Mouse (Mus musculus) bone marrow macrophage, adult 2 months (primary cell): ENCODE results near the gene Als2. TPM values are rescaled to one million over a fixed set of nuclear protein-coding genes. Genes with fewer than 3 reads are reported as not detected.
A peak's percentile ranks its signal among the peaks of the same experiment; 100 is the strongest.

ENCODE experiments used
- H3K27ac ChIP-seq: 2 replicates; pipeline ENCODE4 v1.5.1; 2012; ENCODE audit warnings: low read depth, low read length; ENCODE audit not compliant: insufficient read depth
- H3K4me1 ChIP-seq: 2 replicates; pipeline ENCODE4 v1.6.1; 2012; ENCODE audit warnings: low read length; ENCODE audit not compliant: control insufficient read depth, insufficient read depth
- H3K4me3 ChIP-seq: 2 replicates; pipeline ENCODE4 v1.5.1; 2012; ENCODE audit warnings: mild to moderate bottlenecking, low read length, moderate library complexity; ENCODE audit not compliant: insufficient read depth
- CTCF ChIP-seq: IDR thresholded peaks from 2 replicates; pipeline ENCODE4 v1.5.1; 2012; ENCODE audit warnings: low read depth, mild to moderate bottlenecking, low read length, moderate library complexity
- POLR2A ChIP-seq: IDR thresholded peaks from 2 replicates; pipeline ENCODE4 v1.6.1; 2012; ENCODE audit warnings: mild to moderate bottlenecking, low read depth, low read length, borderline replicate concordance
- polyA plus RNA-seq: library from polyadenylated mRNA; stranded (reverse); fragments of >200 nt; gene quantifications from 2 replicates; pipeline ENCODE4 v1.2.4, GENCODE M21; 2012; ENCODE audit not compliant: missing spikeins, insufficient read depth, insufficient read length

Als2 gene
- polyA plus RNA-seq, 1 experiment, result 10.1 TPM

- Histone ChIP-seq H3K27ac (no peak overlapping the region), H3K4me3 (no peak overlapping the region), H3K4me1 (peaks cover 11% of the 10 kb centered on the region)
- no peak for TF ChIP-seq CTCF
- no peak for TF ChIP-seq POLR2A
Observed at GRCm38 (mm10) chr1:59253301-59253909, 16.4 kb upstream of the Als2 start.

GRCm38 (mm10) chr1:59252762-59253161 is 15.7 kb upstream of the Als2 start:
- Histone ChIP-seq H3K4me3 (no peak overlapping the region), H3K27ac (no peak overlapping the region), H3K4me1 (peaks cover 11% of the 10 kb centered on the region)
- TF ChIP-seq POLR2A, result no peak
- no peak for TF ChIP-seq CTCF

- no peak overlapping the region for H3K4me3 ChIP-seq
- no peak overlapping the region for H3K27ac ChIP-seq
- no peaks in the 10 kb centered on the region for H3K4me1 ChIP-seq
- TF ChIP-seq POLR2A (no peak), CTCF (peak; percentile 82)
Observed at GRCm38 (mm10) chr1:59247602-59248001, 10.6 kb upstream of the Als2 start.

DNA sequence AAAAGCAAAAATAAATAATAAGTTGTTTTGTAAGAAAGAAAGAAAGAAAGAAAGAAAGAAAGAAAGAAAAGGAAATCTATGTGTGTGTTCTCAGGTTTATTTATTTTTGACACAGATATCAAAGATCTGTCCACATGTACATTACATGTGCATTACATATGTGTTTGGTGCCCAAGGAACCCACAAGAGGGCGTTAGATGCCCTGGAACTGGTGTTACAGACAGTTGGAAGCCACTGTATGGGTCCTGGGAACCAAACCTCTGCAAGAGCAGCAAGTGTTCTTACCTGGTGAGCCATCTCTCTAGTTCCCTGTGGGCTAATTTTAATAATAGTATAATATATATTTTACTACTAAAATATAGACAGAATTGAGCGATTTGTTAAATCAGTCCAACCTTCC is 6.7 kb upstream of the Als2 start:
- no peaks in the 10 kb centered on the region for H3K4me1 ChIP-seq
- no peak overlapping the region for H3K27ac ChIP-seq
- TF ChIP-seq POLR2A (no peak), CTCF (no peak)
- H3K4me3 ChIP-seq, result no peak overlapping the region

DNA sequence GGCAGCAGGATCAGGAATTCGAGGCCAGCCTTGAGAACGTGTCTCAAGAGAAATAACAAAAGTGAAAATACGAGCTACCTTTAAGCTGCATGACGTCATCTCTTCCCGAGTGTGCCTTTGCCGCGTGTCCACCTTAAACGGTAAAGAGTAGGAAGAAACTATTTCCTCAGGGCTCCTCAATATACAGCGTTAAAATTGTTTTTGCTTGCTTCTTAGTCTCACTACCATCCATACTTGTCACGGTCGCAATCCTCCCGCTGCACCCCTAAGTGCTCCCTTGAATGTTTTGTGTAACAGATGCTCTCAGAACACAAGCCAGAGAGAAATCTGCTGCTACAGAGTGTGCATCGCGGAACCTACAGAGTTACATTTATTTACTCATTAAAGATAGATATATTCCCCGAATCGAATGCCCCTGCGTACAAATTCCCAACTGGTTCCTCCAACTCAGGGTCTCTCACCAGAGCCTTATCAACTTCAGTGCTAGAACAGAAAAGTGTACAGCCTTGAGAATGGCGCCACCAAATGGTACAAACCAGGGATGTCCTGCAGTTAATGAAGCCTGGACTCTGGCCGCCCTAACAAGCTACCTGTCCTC is 682 bp upstream of the Als2 start:
- Histone ChIP-seq H3K4me3 (peak overlapping the region; percentile 64), H3K27ac (peak overlapping the region; percentile 14), H3K4me1 (no peaks in the 10 kb centered on the region)
- TF ChIP-seq CTCF (peak; percentile 52), POLR2A (no peak)

DNA sequence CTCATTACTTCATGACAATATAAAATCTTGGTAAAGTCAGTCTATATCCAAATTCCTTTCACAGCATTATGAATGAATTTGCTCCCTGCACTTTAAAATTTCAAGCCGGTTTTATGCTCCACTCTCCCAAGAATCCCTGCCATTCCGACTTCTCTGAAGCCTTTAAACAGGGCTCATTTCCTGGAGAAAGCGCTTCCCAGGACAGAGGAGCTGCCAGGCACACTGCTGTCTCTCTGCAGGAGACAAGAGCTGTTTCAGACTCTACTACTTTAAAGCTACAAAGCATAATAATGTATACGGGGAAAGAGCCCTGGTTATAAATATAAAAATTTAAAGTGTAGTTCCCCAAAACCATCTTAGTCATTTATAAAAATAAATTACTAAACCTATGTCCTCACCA is 7.8 kb downstream of the Als2 start:
- H3K4me3 ChIP-seq, result no peak overlapping the region
- no peak overlapping the region for H3K27ac ChIP-seq
- TF ChIP-seq POLR2A (no peak), CTCF (no peak)
- H3K4me1 ChIP-seq, result peaks cover 5% of the 10 kb centered on the region

GRCm38 (mm10) chr1:59228552-59228951 is 8.5 kb downstream of the Als2 start:
- Histone ChIP-seq H3K27ac (no peak overlapping the region), H3K4me3 (no peak overlapping the region), H3K4me1 (peaks cover 5% of the 10 kb centered on the region)
- no peak for TF ChIP-seq POLR2A
- TF ChIP-seq CTCF, result no peak

DNA sequence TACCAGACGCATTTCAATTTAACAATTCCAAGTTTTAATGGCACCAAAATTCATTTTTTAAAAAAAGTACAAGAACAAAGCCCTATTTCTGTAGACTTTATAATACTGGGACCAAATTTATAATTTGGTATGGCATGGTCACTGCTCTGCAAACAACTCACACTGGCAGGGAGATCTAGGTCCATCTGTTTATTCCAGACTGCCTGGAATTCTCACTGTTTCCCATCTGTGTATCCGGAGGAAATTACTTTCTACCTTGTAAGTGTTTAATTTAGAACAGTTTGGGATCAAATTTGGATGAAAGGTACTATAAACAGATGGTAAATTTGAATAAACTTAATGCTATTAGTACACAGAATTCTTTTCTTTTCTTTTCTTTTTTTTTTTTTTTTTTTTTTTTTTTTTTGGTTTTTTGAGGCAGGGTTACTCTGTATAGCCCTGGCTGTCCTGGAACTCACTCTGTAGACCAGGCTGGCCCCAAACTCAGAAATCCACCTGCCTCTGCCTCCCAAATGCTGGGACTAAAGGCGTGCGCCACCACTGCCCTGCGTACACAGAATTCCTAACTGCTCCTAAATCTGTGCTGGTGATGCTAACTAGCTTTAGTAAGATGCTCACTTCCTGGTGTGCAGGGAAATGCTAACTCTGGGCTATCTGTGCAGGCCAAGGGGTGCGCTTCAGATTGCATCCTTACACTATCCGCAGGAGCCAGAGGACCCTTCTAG is 14.8 kb downstream of the Als2 start:
- H3K4me3 ChIP-seq, result no peak overlapping the region
- H3K27ac ChIP-seq, result no peak overlapping the region
- TF ChIP-seq POLR2A (no peak), CTCF (no peak)

GRCm38 (mm10) chr1:59221591-59221990 is 15.4 kb downstream of the Als2 start:
- no peak overlapping the region for H3K4me3 ChIP-seq
- H3K4me1 ChIP-seq, result no peaks in the 10 kb centered on the region
- no peak for TF ChIP-seq CTCF
- TF ChIP-seq POLR2A, result no peak
- H3K27ac ChIP-seq, result no peak overlapping the region

More for the DNA sequence above, 14.8 kb downstream of the Als2 start:
- no peaks in the 10 kb centered on the region for H3K4me1 ChIP-seq

DNA sequence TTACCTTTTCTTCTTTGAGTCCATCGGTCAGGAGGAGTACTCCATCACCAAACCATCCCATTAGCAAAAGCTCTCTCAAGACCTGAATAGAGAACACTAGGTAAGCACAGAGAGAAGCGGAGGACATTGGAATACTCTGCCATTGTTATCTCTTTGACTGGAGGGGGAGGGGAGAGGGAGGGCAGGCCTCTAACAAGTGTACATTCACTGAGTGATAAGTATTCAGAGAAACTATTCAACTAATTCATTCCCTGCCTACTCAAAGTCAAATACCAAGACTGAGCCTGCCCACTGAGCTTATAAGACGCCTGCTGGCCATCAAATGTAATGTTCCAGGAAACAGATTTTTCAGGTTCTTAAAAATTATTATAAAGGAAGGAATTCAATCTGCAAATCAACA is 16.7 kb downstream of the Als2 start:
- no peak overlapping the region for H3K27ac ChIP-seq
- H3K4me3 ChIP-seq, result no peak overlapping the region
- no peak for TF ChIP-seq POLR2A
- TF ChIP-seq CTCF, result no peak
- no peaks in the 10 kb centered on the region for H3K4me1 ChIP-seq
